Mouse (Mus musculus) forebrain, embryonic 16.5 days (tissue): ENCODE measurements around the gene Snorc. TPM values are rescaled to one million over a fixed set of nuclear protein-coding genes. Genes with fewer than 3 reads are reported as not detected.

ENCODE experiments used
- ATAC-seq: fragments of 200-750 bp; cut with Nextera tagmentation; 2 replicates; pipeline ENCODE4 v1.8.0; 2017; ENCODE audit warnings: mild to moderate bottlenecking, moderate library complexity
- H3K27ac ChIP-seq: fragments of 300-500 bp; sonication (generic); 2 replicates; pipeline ENCODE4 v1.5.1; 2014; ENCODE audit warnings: low read length, control low read depth
- H3K27me3 ChIP-seq: fragments of 300-500 bp; sonication (generic); replicated peaks from 2 replicates; pipeline ENCODE4 v1.6.1; 2014; ENCODE audit warnings: low read length; ENCODE audit not compliant: control insufficient read depth, insufficient read depth
- H3K36me3 ChIP-seq: fragments of 300-500 bp; sonication (generic); 2 replicates; pipeline ENCODE4 v1.6.1; 2014; ENCODE audit not compliant: control insufficient read depth, insufficient read depth
- H3K4me1 ChIP-seq: fragments of 300-500 bp; sonication (generic); replicated peaks from 2 replicates; pipeline ENCODE4 v1.6.1; 2014; ENCODE audit warnings: low read length; ENCODE audit not compliant: control insufficient read depth, insufficient read depth
- H3K4me2 ChIP-seq: fragments of 300-500 bp; sonication (generic); 2 replicates; pipeline ENCODE4 v1.6.1; 2014; ENCODE audit warnings: mild to moderate bottlenecking, low read length, control low read depth
- H3K4me3 ChIP-seq: fragments of 300-500 bp; sonication (generic); replicated peaks from 2 replicates; pipeline ENCODE4 v1.5.1; 2014; ENCODE audit warnings: mild to moderate bottlenecking, low read length, control low read depth
- H3K9ac ChIP-seq: fragments of 300-500 bp; sonication (generic); replicated peaks from 2 replicates; pipeline ENCODE4 v1.6.1; 2014; ENCODE audit warnings: low read depth, low read length, control low read depth
- H3K9me3 ChIP-seq: fragments of 300-500 bp; sonication (generic); 2 replicates; pipeline ENCODE4 v1.6.1; 2016; ENCODE audit warnings: low read length; ENCODE audit not compliant: control insufficient read depth
- WGBS: fragments of 180-500 bp; shearing (Covaris S2); extraction: QIAGEN DNeasy Blood & Tissue Kit; methylation state at CpG from one replicate; pipeline ENCODE4 v1.1.7; 2014; 5-methylcytosine and 5-hydroxymethylcytosine counted together
- polyA plus RNA-seq: library from polyadenylated mRNA; unstranded; fragments of >200 nt; fragmentation: Nextera tagmentation; extraction: Ambion mirVana; gene quantifications from 2 replicates; pipeline ENCODE4 v1.2.1, GENCODE M21; 2015

Gene Snorc
- polyA plus RNA-seq, 1 experiment from 2014 or later = not detected

DNA sequence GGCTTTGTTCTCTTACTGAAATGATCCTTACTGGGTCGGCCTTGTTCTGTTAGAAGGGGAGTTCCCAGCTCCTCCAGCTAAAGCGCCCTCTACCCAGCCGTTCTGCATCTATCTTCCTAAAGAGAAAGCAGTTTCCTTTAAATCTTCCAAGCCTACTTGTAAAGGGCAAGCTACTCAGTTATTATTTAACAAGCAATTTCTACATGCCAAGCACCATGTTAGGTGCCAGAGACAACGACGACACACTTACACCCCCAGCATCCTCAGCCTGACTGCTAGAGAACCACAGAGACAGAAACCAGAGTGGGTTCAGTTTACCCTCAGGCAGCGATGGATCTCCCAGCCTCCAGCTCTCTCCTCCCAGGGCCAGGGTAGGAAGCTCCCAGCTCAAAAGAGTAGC, 37.8 kb downstream of the Snorc start:
- no peak overlapping the region for H3K4me3 ChIP-seq
- H3K27ac ChIP-seq = no peak overlapping the region
- no peak overlapping the region for H3K9ac ChIP-seq
- 49% methylated on average over 6 of the region's 6 CpGs for WGBS
- no peaks in the 10 kb centered on the region for H3K9me3 ChIP-seq
- H3K4me1 ChIP-seq = peaks cover 10% of the 10 kb centered on the region
- no peaks in the 10 kb centered on the region for H3K36me3 ChIP-seq
- ATAC-seq = no peak
- H3K4me2 ChIP-seq = no peak overlapping the region
- peaks cover 16% of the 10 kb centered on the region for H3K27me3 ChIP-seq

DNA sequence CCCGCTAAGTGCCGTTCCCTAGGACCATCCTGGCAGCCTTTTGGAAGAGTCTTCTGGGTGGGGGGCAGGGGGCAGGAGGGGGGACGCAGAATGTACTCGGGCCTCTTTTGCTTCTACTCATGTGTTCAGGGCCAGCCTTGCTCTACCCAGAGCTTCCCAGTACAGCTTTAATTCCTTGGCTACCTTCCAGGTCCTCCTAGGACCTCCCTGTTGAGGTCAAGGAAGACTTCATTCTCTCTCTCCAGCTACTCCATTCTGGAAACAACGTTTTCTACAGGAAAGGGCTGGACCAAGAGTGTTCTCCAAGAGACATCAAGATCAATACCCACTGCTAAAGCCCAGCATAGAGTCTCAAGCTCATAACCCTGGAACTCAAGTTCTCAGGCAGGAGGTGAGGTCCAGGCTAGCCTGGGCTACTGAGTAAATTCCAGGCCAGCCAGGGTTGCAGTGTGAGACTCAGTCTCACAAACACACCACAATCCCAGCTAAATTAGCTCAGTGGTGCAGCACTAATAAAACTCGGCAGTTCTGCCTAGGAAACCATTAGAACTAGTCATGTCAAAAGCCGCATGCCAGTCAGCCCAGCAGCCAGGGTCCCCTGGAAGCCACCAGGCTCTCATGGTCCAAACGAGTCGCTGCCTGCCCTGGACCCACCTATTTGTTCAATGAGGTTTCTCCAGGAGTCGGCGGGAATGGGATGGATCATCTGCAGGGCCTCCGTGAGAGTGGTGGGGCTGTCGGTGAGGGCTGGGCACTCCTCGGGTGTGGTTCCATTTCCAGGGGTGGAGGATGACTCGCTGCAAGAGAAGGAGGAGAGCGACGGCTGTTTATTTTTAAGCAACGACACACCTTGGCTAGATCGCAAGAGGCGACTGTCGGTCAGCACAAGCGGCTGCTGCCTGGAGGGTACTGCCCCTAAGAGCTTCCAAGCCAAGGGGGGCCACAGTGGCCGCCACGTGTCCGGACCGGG, 38.8 kb downstream of the Snorc start:
- peaks cover 16% of the 10 kb centered on the region for H3K27me3 ChIP-seq
- H3K27ac ChIP-seq = no peak overlapping the region
- peak overlapping the region; percentile 83 for H3K4me3 ChIP-seq
- H3K9me3 ChIP-seq = no peaks in the 10 kb centered on the region
- WGBS = 19% methylated on average over 26 of the region's 26 CpGs
- H3K4me1 ChIP-seq = peaks cover 10% of the 10 kb centered on the region
- no peaks in the 10 kb centered on the region for H3K36me3 ChIP-seq
- no peak for ATAC-seq
- peak overlapping the region; percentile 95 for H3K4me2 ChIP-seq
- H3K9ac ChIP-seq = peak overlapping the region; percentile 87

DNA sequence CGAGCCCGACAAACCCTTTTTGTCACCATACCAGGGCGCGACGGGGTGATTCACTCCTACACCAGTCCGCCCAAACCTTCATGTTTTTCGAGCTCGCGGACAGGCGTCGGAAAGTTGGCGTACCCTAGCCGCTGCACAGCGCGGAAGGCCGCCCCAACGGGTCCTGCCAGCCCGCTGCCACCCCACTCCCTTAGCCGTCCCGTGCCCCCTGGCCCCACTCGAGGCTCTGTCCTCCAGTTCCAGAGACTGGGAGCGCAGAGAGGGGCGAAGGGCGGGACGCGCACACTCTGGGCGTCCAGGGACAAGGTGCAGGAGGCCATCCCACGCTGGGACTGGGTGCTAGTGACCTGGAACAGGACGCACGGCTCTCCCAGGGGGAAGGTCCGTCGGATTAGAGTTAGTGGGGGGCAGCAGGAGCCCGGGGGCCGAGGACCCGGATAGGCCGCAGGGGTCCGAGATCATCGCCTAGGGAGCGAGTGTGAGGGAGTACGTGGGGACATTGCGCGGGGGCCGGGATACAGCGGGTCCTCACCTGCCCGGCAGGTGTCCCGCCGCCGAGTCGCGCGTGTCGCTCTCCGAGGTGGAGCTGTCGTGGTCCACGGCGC, 39.6 kb downstream of the Snorc start, which contains the start of gene Neu2:
TSS of gene Neu2 (plus strand) at position 329 of the 605 bp plus-strand sequence.
- WGBS = 2% methylated on average over 56 of the region's 56 CpGs
- no peaks in the 10 kb centered on the region for H3K9me3 ChIP-seq

DNA sequence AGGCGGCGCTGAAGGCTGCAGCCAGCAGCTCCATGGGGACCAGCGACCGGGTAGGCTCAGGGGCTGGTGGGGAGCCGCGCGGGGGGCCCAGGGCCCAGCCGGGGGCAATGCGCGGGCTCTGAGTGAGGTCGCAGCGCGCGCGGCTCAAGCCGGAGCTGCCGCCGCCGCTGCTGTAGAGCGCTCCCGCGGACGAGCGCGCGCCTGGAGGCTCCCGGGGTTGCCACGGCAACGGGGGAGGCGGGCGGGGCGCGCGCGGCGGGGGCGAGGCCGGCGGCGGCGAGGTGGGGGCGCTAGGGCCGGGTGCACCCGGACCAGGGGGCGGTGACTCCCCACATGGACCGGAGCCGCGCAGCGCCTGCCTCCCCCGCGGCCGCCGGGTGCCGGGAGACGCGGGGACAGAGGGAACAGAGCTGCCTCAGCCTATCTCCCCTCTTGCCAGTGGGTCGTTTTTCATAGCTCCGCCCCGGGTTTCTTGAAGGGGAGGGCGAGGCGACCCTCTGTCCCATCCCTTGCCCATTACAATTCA, 40.2 kb downstream of the Snorc start:
- Histone ChIP-seq H3K4me1 (peaks cover 10% of the 10 kb centered on the region), H3K4me3 (peak overlapping the region; percentile 83), H3K9me3 (no peaks in the 10 kb centered on the region), H3K36me3 (no peaks in the 10 kb centered on the region), H3K27me3 (peaks cover 16% of the 10 kb centered on the region), H3K4me2 (peak overlapping the region; percentile 95), H3K27ac (no peak overlapping the region), H3K9ac (peak overlapping the region; percentile 87)
- ATAC-seq = peak; percentile 93
- under 1% methylated on average over 35 of the region's 61 CpGs for WGBS

More for the DNA sequence above, 39.6 kb downstream of the Snorc start, which contains the start of gene Neu2:
- H3K4me3 ChIP-seq = peak within 1 kb of the TSS; percentile 83
- no peaks in the 10 kb centered on the region for H3K36me3 ChIP-seq
- H3K27ac ChIP-seq = no peak within 1 kb of the TSS
- H3K9ac ChIP-seq = peak within 1 kb of the TSS; percentile 87
- H3K27me3 ChIP-seq = peaks cover 16% of the 10 kb centered on the region
- peaks cover 10% of the 10 kb centered on the region for H3K4me1 ChIP-seq
- peak within 1 kb of the TSS; percentile 95 for H3K4me2 ChIP-seq
- peak; percentile 20; the same call in 1 of the 2 replicates for ATAC-seq

DNA sequence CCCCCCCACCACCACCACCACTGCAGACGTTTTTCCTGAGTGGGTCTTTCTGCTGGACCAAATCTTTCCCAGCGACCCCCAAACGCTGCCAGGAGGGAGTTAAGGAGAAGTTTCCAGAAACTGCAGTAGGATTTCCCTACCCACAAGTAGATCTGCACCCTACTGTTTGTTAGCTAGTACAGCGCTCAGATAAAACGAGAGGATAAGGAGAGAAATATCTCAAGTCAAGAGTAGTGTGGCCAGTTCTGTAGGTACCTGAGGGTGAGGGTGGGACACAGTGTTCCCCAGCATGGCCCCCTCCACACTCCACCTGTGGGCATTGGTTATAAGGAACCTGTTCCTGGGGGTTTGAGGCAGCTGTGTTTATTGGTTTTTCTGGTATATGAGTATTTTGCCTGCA, 40.8 kb downstream of the Snorc start:
- peaks cover 16% of the 10 kb centered on the region for H3K27me3 ChIP-seq
- WGBS = 9% methylated on average over 5 of the region's 5 CpGs
- H3K4me2 ChIP-seq = peak overlapping the region; percentile 95
- peak; percentile 18; the same call in 1 of the 2 replicates for ATAC-seq
- H3K27ac ChIP-seq = no peak overlapping the region
- H3K4me1 ChIP-seq = peaks cover 10% of the 10 kb centered on the region
- H3K36me3 ChIP-seq = no peaks in the 10 kb centered on the region
- no peak overlapping the region for H3K9ac ChIP-seq
- H3K9me3 ChIP-seq = no peaks in the 10 kb centered on the region
- peak overlapping the region; percentile 83 for H3K4me3 ChIP-seq

DNA sequence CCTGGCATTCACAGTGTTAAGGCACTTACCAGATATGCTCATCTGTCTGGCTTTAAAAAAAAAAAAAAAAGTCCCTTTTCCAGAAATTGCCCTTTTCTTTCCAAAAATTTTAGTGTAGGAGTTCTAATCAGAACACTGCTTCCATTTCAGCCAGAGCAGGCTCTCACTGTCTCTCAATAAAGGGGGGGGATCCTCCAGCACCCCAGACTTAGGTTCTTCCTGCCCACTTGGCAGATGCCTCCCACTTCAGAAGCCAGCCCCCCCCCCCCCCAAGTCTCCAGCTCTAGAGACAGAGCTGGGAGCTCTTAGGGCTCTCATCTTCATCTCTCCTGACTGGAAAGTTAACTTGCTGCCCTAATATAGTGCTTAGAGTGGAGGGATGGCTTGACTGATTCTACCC, 50.4 kb downstream of the Snorc start:
- H3K9ac ChIP-seq = no peak overlapping the region
- H3K9me3 ChIP-seq = no peaks in the 10 kb centered on the region
- no peaks in the 10 kb centered on the region for H3K4me1 ChIP-seq
- H3K36me3 ChIP-seq = no peaks in the 10 kb centered on the region
- ATAC-seq = no peak
- no peaks in the 10 kb centered on the region for H3K27me3 ChIP-seq
- H3K4me2 ChIP-seq = no peak overlapping the region
- H3K27ac ChIP-seq = no peak overlapping the region
- no peak overlapping the region for H3K4me3 ChIP-seq

DNA sequence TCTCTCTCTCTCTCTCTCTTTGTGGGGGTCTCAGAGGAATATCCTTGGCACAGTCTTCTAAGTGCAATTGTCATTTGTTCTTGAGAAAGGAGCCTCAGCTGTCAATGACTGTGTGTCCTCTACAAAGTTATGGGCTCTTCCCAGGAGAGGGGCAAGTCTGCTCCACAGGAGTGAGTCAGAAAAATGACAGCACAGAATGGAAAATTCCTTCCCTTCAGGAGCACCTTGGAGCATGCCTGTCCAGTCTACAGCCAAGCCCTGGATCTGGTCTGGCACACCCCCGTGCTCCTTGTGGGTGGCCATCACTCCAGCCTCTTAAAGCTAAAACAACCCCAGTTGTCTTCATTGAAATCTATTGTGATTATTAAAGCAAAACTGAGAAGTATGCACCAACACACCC, 51.5 kb downstream of the Snorc start:
- 55% methylated on average over 1 of the region's 1 CpGs for WGBS
- no peak overlapping the region for H3K4me3 ChIP-seq
- no peak for ATAC-seq

DNA sequence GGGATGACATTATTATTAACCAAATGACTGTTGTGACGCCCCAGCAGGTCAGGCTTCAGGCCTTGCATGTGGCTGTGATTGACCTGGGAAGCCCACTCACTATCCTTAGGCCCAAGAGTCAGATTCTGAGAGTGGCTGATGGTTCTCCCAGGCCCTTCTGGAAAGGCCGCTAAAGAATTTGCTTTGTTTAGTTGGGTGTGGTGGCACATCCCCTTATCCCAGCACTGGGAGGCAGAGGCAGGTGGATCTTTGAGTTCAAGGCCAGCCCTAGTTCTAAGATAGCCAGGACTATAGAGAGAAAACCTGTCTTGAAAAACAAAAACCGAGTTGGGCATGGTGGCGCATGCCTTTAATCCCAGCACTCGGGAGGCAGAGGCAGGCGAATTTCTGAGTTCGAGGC, 55.0 kb downstream of the Snorc start:
- Histone ChIP-seq H3K4me1 (no peaks in the 10 kb centered on the region), H3K27ac (no peak overlapping the region), H3K36me3 (no peaks in the 10 kb centered on the region), H3K9me3 (no peaks in the 10 kb centered on the region), H3K4me2 (no peak overlapping the region), H3K27me3 (no peaks in the 10 kb centered on the region), H3K4me3 (no peak overlapping the region), H3K9ac (no peak overlapping the region)
- no peak for ATAC-seq
- WGBS = 90% methylated on average over 7 of the region's 7 CpGs

More for the DNA sequence above, 51.5 kb downstream of the Snorc start:
- H3K9ac ChIP-seq = no peak overlapping the region
- H3K27me3 ChIP-seq = no peaks in the 10 kb centered on the region
- H3K4me1 ChIP-seq = no peaks in the 10 kb centered on the region
- no peaks in the 10 kb centered on the region for H3K9me3 ChIP-seq
- no peak overlapping the region for H3K4me2 ChIP-seq
- H3K36me3 ChIP-seq = no peaks in the 10 kb centered on the region
- no peak overlapping the region for H3K27ac ChIP-seq
